Mouse (Mus musculus) MEL (cell line): Measurements from ENCODE around the gene Med4. TPM values are rescaled to one million over a fixed set of nuclear protein-coding genes. Genes with fewer than 3 reads are reported as not detected.

Experiments
- DNase-seq: peaks from one replicate; pipeline ENCODE4 v3.0.0; 2011; ENCODE audit warnings: low read depth, low spot score
- H3K27ac ChIP-seq: 2 replicates; pipeline ENCODE4 v1.5.1; 2012; ENCODE audit warnings: low read depth, mild to moderate bottlenecking, control low read depth, low read length, moderate library complexity; ENCODE audit not compliant: control insufficient read depth
- H3K27me3 ChIP-seq, 2 experiments: fragments of 150-350 bp in 1 of 2; sonication (generic) in 1 of 2; 2 replicates each; pipeline ENCODE4 v1.6.1; 2012; ENCODE audit warnings: low read length in 2 of 2, mild to moderate bottlenecking in 2 of 2, improper control_type of control experiment in 1 of 2, moderate library complexity in 1 of 2; ENCODE audit not compliant: insufficient read depth in 2 of 2, control insufficient read depth in 1 of 2
- H3K36me3 ChIP-seq, 2 experiments: 2 replicates each; pipeline ENCODE4 v1.6.1; 2012 to 2014; ENCODE audit warnings: low read length in 2 of 2, improper control_type of control experiment in 1 of 2, inconsistent platforms in 1 of 2, mild to moderate bottlenecking in 1 of 2; ENCODE audit not compliant: insufficient read depth in 2 of 2, control insufficient read depth in 1 of 2
- H3K4me1 ChIP-seq, 2 experiments: fragments of 150-350 bp in 1 of 2; sonication (generic) in 1 of 2; 2 replicates each; pipeline ENCODE4 v1.6.1; 2012; ENCODE audit warnings: low read length in 2 of 2, improper control_type of control experiment in 1 of 2, mild to moderate bottlenecking in 1 of 2; ENCODE audit not compliant: insufficient read depth in 2 of 2, control insufficient read depth in 1 of 2
- H3K4me3 ChIP-seq, 2 experiments: fragments of 150-350 bp in 1 of 2; sonication (generic) in 1 of 2; 2 replicates each; pipeline ENCODE4 v1.5.1; 2012; ENCODE audit warnings: low read depth in 2 of 2, low read length in 2 of 2, mild to moderate bottlenecking in 2 of 2, moderate library complexity in 2 of 2, control low read depth in 1 of 2, improper control_type of control experiment in 1 of 2; ENCODE audit not compliant: control insufficient read depth in 1 of 2, insufficient read depth in 1 of 2
- H3K79me2 ChIP-seq: 2 replicates; pipeline ENCODE4 v1.6.1; 2012; ENCODE audit warnings: mild to moderate bottlenecking, low read length, moderate library complexity; ENCODE audit not compliant: control insufficient read depth, poor library complexity, insufficient read depth
- H3K9ac ChIP-seq: 2 replicates; pipeline ENCODE4 v1.6.1; 2012; ENCODE audit warnings: low read depth, mild to moderate bottlenecking, control low read depth, low read length, moderate library complexity; ENCODE audit not compliant: control insufficient read depth, poor library complexity, severe bottlenecking
- H3K9me3 ChIP-seq: fragments of 150-350 bp; sonication (generic); replicated peaks from 2 replicates; pipeline ENCODE4 v1.6.1; 2012; ENCODE audit warnings: mild to moderate bottlenecking, low read length, improper control_type of control experiment, moderate library complexity; ENCODE audit not compliant: insufficient read depth
- CHD2 ChIP-seq: IDR thresholded peaks from 2 replicates; pipeline ENCODE4 v1.6.1; 2011; ENCODE audit warnings: low read length, improper control_type of control experiment
- CTCF ChIP-seq, 3 experiments: IDR thresholded peaks in 2 of 3; conservative IDR thresholded peaks in 1 of 3; 2 replicates each; pipeline ENCODE4 v1.5.1; 2011 to 2012; ENCODE audit warnings: low read length in 3 of 3, low read depth in 2 of 3, mild to moderate bottlenecking in 2 of 3, improper control_type of control experiment in 1 of 3, inconsistent platforms in 1 of 3, mixed read lengths in 1 of 3, moderate library complexity in 1 of 3; ENCODE audit not compliant: control insufficient read depth in 1 of 3, insufficient read depth in 1 of 3, poor library complexity in 1 of 3, severe bottlenecking in 1 of 3
- E2F4 ChIP-seq: IDR thresholded peaks from 2 replicates; pipeline ENCODE4 v1.6.1; 2011; ENCODE audit warnings: low read depth, low read length, improper control_type of control experiment, borderline replicate concordance
- ELF1 ChIP-seq: IDR thresholded peaks from 2 replicates; pipeline ENCODE4 v1.6.1; 2014; ENCODE audit warnings: low read depth, mild to moderate bottlenecking, inconsistent platforms, low read length, improper control_type of control experiment, moderate library complexity
- GATA1 ChIP-seq: IDR thresholded peaks from 2 replicates; pipeline ENCODE4 v1.6.1; 2011; ENCODE audit warnings: low read depth, low read length, improper control_type of control experiment
- HCFC1 ChIP-seq: IDR thresholded peaks from 2 replicates; pipeline ENCODE4 v1.6.1; 2012; ENCODE audit warnings: low read depth, mild to moderate bottlenecking, inconsistent platforms, low read length, improper control_type of control experiment, moderate library complexity
- MAZ ChIP-seq: IDR thresholded peaks from 2 replicates; pipeline ENCODE4 v1.6.1; 2012; ENCODE audit warnings: low read depth, mild to moderate bottlenecking, inconsistent platforms, low read length, improper control_type of control experiment
- MEF2A ChIP-seq: IDR thresholded peaks from 2 replicates; pipeline ENCODE4 v1.6.1; 2014; ENCODE audit warnings: low read depth, mild to moderate bottlenecking, inconsistent platforms, low read length, improper control_type of control experiment; ENCODE audit not compliant: poor library complexity, insufficient replicate concordance, severe bottlenecking; ENCODE audit errors: extremely low read depth
- MXI1 ChIP-seq: IDR thresholded peaks from 2 replicates; pipeline ENCODE4 v1.6.1; 2011; ENCODE audit warnings: mild to moderate bottlenecking, low read depth, low read length, improper control_type of control experiment
- MYB ChIP-seq: IDR thresholded peaks from 2 replicates; pipeline ENCODE4 v1.6.1; 2011; ENCODE audit warnings: mild to moderate bottlenecking, low read depth, low read length, improper control_type of control experiment
- POLR2A ChIP-seq, 2 experiments: IDR thresholded peaks; 2 replicates each; pipeline ENCODE4 v1.6.1; 2011 to 2012; ENCODE audit warnings: low read length in 2 of 2, mild to moderate bottlenecking in 2 of 2, control low read depth in 1 of 2, improper control_type of control experiment in 1 of 2, low read depth in 1 of 2, moderate library complexity in 1 of 2; ENCODE audit not compliant: control insufficient read depth in 1 of 2, insufficient read depth in 1 of 2, poor library complexity in 1 of 2
- RAD21 ChIP-seq: IDR thresholded peaks from 2 replicates; pipeline ENCODE4 v1.6.1; 2011; ENCODE audit warnings: mild to moderate bottlenecking, low read depth, low read length, improper control_type of control experiment
- SIN3A ChIP-seq: IDR thresholded peaks from 2 replicates; pipeline ENCODE4 v1.6.1; 2012; ENCODE audit warnings: low read length, improper control_type of control experiment, inconsistent platforms
- SMC3 ChIP-seq: IDR thresholded peaks from 2 replicates; pipeline ENCODE4 v1.6.1; 2011; ENCODE audit warnings: low read depth, low read length, improper control_type of control experiment
- TAL1 ChIP-seq: IDR thresholded peaks from 2 replicates; pipeline ENCODE4 v1.6.1; 2012; ENCODE audit warnings: mild to moderate bottlenecking, inconsistent platforms, low read length, moderate library complexity, mixed read lengths
- UBTF ChIP-seq: IDR thresholded peaks from 2 replicates; pipeline ENCODE4 v1.6.1; 2012; ENCODE audit warnings: low read depth, mild to moderate bottlenecking, inconsistent platforms, low read length, improper control_type of control experiment, moderate library complexity, borderline replicate concordance; ENCODE audit not compliant: insufficient read depth
- USF1 ChIP-seq: IDR thresholded peaks from 2 replicates; pipeline ENCODE4 v1.6.1; 2014; ENCODE audit warnings: low read depth, mild to moderate bottlenecking, inconsistent platforms, low read length, improper control_type of control experiment, moderate library complexity
- USF2 ChIP-seq, 2 experiments: IDR thresholded peaks; 2 replicates each; pipeline ENCODE4 v1.6.1; 2011 to 2012; ENCODE audit warnings: improper control_type of control experiment in 2 of 2, low read length in 2 of 2, borderline replicate concordance in 1 of 2, inconsistent platforms in 1 of 2, low read depth in 1 of 2, mild to moderate bottlenecking in 1 of 2; ENCODE audit not compliant: insufficient read depth in 1 of 2
- ZC3H11A ChIP-seq: IDR thresholded peaks from 2 replicates; pipeline ENCODE4 v1.6.1; 2012; ENCODE audit warnings: low read depth, mild to moderate bottlenecking, inconsistent platforms, low read length, improper control_type of control experiment
- ZMIZ1 ChIP-seq: IDR thresholded peaks from 2 replicates; pipeline ENCODE4 v1.6.1; 2012; ENCODE audit warnings: low read depth, mild to moderate bottlenecking, inconsistent platforms, low read length, improper control_type of control experiment, moderate library complexity
- polyA plus RNA-seq, 2 experiments: library from polyadenylated mRNA; stranded (reverse) in 1 of 2; unstranded in 1 of 2; fragments of >175 nt in 1 of 2; fragments of >200 nt in 1 of 2; gene quantifications; 2 replicates each; pipeline versions ENCODE4 v1.2.1 to v1.2.4; 2012; ENCODE audit warnings: low replicate concordance in 2 of 2, low read depth in 1 of 2; ENCODE audit not compliant: insufficient read length in 2 of 2, insufficient read depth in 1 of 2, missing spikeins in 1 of 2
- total RNA-seq: library from RNA; depleted of rRNA; stranded (reverse); fragments of 300-350 nt; gene quantifications from 2 replicates; pipeline ENCODE4 v1.2.3, GENCODE M21; 2012

The Med4 gene
- total and polyA plus RNA-seq, 3 experiments, result 62.2 to 69.2 TPM; not detected in 1

DNA sequence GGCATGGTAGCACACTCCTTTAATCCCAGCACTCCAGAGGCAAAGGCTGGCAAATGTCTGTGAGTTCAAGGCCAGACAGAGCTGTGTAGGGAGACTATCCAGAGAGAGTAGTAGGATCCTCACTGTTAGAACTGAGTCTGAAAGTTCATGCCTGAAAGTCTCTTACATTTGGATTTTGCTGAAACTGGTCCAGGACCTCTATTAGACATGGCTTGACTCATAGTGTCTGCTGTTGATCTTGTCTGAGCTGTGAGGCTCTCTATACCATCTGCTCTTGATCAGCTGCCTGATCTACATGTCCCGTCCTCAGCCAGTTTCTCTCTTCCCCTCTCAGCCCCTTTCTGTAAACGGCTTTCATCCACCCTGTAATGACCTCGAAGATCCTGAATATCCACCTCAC is 31.5 kb upstream of the Med4 start:
- TF ChIP-seq UBTF, result no peak
- TF ChIP-seq E2F4, result no peak
- no peak for TF ChIP-seq RAD21
- no peak for TF ChIP-seq CTCF (IDR thresholded peaks at IDR 0.05 in 2 of 3, conservative IDR thresholded peaks at IDR 0.05 in 1 of 3; ENCODE audit: control insufficient read depth in 1 of 3, insufficient read depth in 1 of 3, low read depth in 2 of 3, low read length in 3 of 3, poor library complexity in 1 of 3, severe bottlenecking in 1 of 3)
- no peak for TF ChIP-seq HCFC1
- no peak for TF ChIP-seq SIN3A
- H3K27me3 ChIP-seq, result no peaks in the 10 kb centered on the region; a peak in 2 of 4 replicates
- no peak for DNase-seq
- peaks cover 0 to 11% of the 10 kb centered on the region in 2 experiments; a peak in 2 of 4 replicates for H3K4me1 ChIP-seq
- H3K79me2 ChIP-seq, result no peaks in the 10 kb centered on the region
- no peaks in the 10 kb centered on the region for H3K9me3 ChIP-seq
- H3K27ac ChIP-seq, result no peak overlapping the region
- H3K36me3 ChIP-seq, result peaks cover 0 to 8% of the 10 kb centered on the region in 2 experiments; a peak in 2 of 4 replicates
- H3K9ac ChIP-seq, result no peak overlapping the region
- H3K4me3 ChIP-seq, result no peak overlapping the region

DNA sequence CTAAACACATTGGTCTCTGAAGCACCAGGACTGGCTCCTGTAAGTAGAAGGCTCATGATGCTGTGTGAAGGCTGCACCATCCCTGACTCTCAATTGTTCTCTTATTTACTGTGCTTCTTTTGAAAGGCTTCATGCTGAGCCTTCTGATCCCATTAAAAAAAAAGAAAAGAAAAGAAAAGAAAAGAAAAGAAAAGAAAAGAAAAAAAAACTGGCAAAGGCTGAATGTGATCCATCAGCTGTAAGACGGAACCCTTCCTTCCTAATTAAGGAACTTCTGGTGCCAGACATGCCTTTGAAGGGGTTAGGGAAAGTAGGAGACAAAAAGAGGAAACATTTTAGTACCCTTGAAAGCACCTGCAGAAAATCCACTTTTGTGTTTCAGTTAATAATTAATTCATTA is 30.1 kb upstream of the Med4 start:
- H3K4me3 ChIP-seq, result no peak overlapping the region
- peaks cover 0 to 5% of the 10 kb centered on the region in 2 experiments; a peak in 1 of 4 replicates for H3K4me1 ChIP-seq
- no peaks in the 10 kb centered on the region; a peak in 2 of 4 replicates for H3K27me3 ChIP-seq
- no peak for DNase-seq
- H3K79me2 ChIP-seq, result no peaks in the 10 kb centered on the region
- TF ChIP-seq USF1, result no peak
- no peak for TF ChIP-seq ELF1
- TF ChIP-seq TAL1, result no peak
- TF ChIP-seq GATA1, result no peak
- H3K27ac ChIP-seq, result no peak overlapping the region
- no peak overlapping the region for H3K9ac ChIP-seq
- H3K36me3 ChIP-seq, result peaks cover 0 to 3% of the 10 kb centered on the region in 2 experiments; a peak in 1 of 4 replicates
- no peaks in the 10 kb centered on the region for H3K9me3 ChIP-seq

DNA sequence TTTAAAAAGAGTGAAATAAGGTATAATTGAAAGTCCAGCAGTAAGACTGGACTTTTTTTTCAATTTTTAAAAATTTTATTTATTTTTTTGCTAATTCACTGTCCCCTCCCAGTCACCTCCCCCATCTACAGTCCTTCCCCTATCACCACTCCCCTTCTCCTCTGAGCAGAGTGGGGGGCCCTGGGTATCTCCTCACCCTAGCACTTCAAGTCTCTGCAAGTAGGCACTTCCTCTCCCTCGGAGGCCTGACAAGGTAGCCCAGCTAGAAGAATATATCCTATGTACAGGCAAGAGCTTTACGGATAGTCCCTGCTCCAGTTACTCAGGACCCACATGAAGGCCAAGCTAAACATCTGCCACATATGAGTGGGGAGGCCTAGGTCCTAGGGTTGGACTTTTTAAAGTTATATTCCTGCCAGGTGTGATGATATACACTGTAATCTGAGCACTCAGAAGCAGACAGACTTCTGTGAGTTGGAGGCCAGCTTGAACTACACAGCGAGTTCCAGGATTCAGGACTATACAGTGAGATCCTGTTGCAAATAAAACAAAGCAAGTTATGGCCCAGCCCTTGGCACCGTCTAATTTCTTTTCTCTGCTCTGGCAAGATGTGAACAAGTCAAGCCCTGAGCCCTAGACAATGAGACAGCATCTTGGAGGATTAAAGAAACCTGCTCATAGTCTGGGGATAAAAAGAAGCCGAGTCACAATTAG is 26.2 kb upstream of the Med4 start:
- no peaks in the 10 kb centered on the region; a peak in 2 of 4 replicates for H3K27me3 ChIP-seq
- no peak overlapping the region for H3K9ac ChIP-seq
- no peak for DNase-seq
- no peaks in the 10 kb centered on the region for H3K4me1 ChIP-seq
- H3K79me2 ChIP-seq, result no peaks in the 10 kb centered on the region
- H3K9me3 ChIP-seq, result no peaks in the 10 kb centered on the region
- TF ChIP-seq MEF2A (no peak), CHD2 (no peak), POLR2A (IDR thresholded peaks at IDR 0.05; ENCODE audit: control insufficient read depth in 1 of 2, insufficient read depth in 1 of 2, low read depth in 1 of 2, low read length in 2 of 2, poor library complexity in 1 of 2) (no peak), GATA1 (no peak), ZMIZ1 (no peak), MXI1 (no peak), USF2 (IDR thresholded peaks at IDR 0.05; ENCODE audit: borderline replicate concordance in 1 of 2, insufficient read depth in 1 of 2, low read depth in 1 of 2, low read length in 2 of 2) (no peak), SMC3 (no peak), HCFC1 (no peak), MYB (no peak), MAZ (no peak), SIN3A (no peak), E2F4 (no peak), ELF1 (no peak), ZC3H11A (no peak)
- no peaks in the 10 kb centered on the region for H3K36me3 ChIP-seq
- H3K27ac ChIP-seq, result no peak overlapping the region
- H3K4me3 ChIP-seq, result no peak overlapping the region
